Mouse (Mus musculus): ENCODE measurements around the gene Gm20388. TPM values are rescaled to one million over a fixed set of nuclear protein-coding genes. Genes with fewer than 3 reads are reported as not detected.
"Not testable (repeated sequence)": the region's sequence is repeated elsewhere in the genome, so short reads cannot be mapped to it uniquely, and the experiment has no call there.

Gene Gm20388
- polyA plus RNA-seq, 1 experiment from 2014 or later = 2.5 TPM

- H3K27me3 ChIP-seq (ENCODE audit: low read depth, poor library complexity, severe bottlenecking) = no peaks in the 10 kb centered on the region
- peaks cover 67% of the 10 kb centered on the region for H3K4me1 ChIP-seq
- no peak for DNase-seq (ENCODE audit: low spot score)
- H3K4me3 ChIP-seq = no peak overlapping the region
- H3K27ac ChIP-seq = no peak overlapping the region
- peaks cover 67% of the 10 kb centered on the region for H3K36me3 ChIP-seq
- WGBS = 95% methylated on average over 11 of the region's 11 CpGs
- H3K9me3 ChIP-seq (replicated peaks) = no peaks in the 10 kb centered on the region
These were observed 2660.5 kb downstream of the Gm20388 start for GRCm38 (mm10) chr8:122571153-122571552.

- Histone ChIP-seq H3K36me3 (peaks cover 67% of the 10 kb centered on the region), H3K27me3 (ENCODE audit: low read depth, poor library complexity, severe bottlenecking) (no peaks in the 10 kb centered on the region), H3K27ac (no peak overlapping the region), H3K4me3 (no peak overlapping the region), H3K4me1 (peaks cover 67% of the 10 kb centered on the region), H3K9me3 (replicated peaks) (no peaks in the 10 kb centered on the region)
- 97% methylated on average over 17 of the region's 17 CpGs for WGBS
- no peak for DNase-seq (ENCODE audit: low spot score)
These were observed 2661.2 kb downstream of the Gm20388 start for GRCm38 (mm10) chr8:122571750-122572267.

GRCm38 (mm10) chr8:122572751-122573150, 2662.1 kb downstream of the Gm20388 start:
- Histone ChIP-seq H3K36me3 (peaks cover 67% of the 10 kb centered on the region), H3K4me1 (peaks cover 66% of the 10 kb centered on the region), H3K27ac (no peak overlapping the region), H3K4me3 (no peak overlapping the region), H3K27me3 (ENCODE audit: low read depth, poor library complexity, severe bottlenecking) (no peaks in the 10 kb centered on the region), H3K9me3 (replicated peaks) (no peaks in the 10 kb centered on the region)
- DNase-seq (ENCODE audit: low spot score) = no peak
- WGBS = 94% methylated on average over 3 of the region's 3 CpGs

- not testable (repeated sequence) for H3K27me3 ChIP-seq (ENCODE audit: low read depth, poor library complexity, severe bottlenecking); H3K27ac ChIP-seq; H3K9me3 ChIP-seq (replicated peaks); DNase-seq (ENCODE audit: low spot score); H3K4me3 ChIP-seq
- H3K4me1 ChIP-seq = peaks cover 65% of the 10 kb centered on the region
- H3K36me3 ChIP-seq = peaks cover 67% of the 10 kb centered on the region
- 54% methylated on average over 4 of the region's 4 CpGs for WGBS
These were observed 2662.5 kb downstream of the Gm20388 start for GRCm38 (mm10) chr8:122573176-122573575.

GRCm38 (mm10) chr8:122573577-122573976, 2662.9 kb downstream of the Gm20388 start:
- DNase-seq (ENCODE audit: low spot score) = no peak
- peaks cover 67% of the 10 kb centered on the region for H3K36me3 ChIP-seq
- H3K9me3 ChIP-seq (replicated peaks) = no peaks in the 10 kb centered on the region
- H3K27ac ChIP-seq = no peak overlapping the region
- H3K27me3 ChIP-seq (ENCODE audit: low read depth, poor library complexity, severe bottlenecking) = no peaks in the 10 kb centered on the region
- H3K4me1 ChIP-seq = peaks cover 68% of the 10 kb centered on the region
- H3K4me3 ChIP-seq = no peak overlapping the region
- WGBS = 69% methylated on average over 9 of the region's 9 CpGs

GRCm38 (mm10) chr8:122574264-122574663, 2663.6 kb downstream of the Gm20388 start:
- no peak for DNase-seq (ENCODE audit: low spot score)
- Histone ChIP-seq H3K36me3 (peaks cover 61% of the 10 kb centered on the region), H3K27ac (no peak overlapping the region; the same call in 1 of the 2 replicates), H3K27me3 (ENCODE audit: low read depth, poor library complexity, severe bottlenecking) (no peaks in the 10 kb centered on the region), H3K4me3 (0 out of 2 replicates have a peak overlapping the region, but pooled peaks have one; percentile 71), H3K9me3 (replicated peaks) (no peaks in the 10 kb centered on the region), H3K4me1 (peaks cover 68% of the 10 kb centered on the region)
- WGBS = 50% methylated on average over 3 of the region's 3 CpGs

- DNase-seq (ENCODE audit: low spot score) = no peak
- Histone ChIP-seq H3K4me1 (peaks cover 68% of the 10 kb centered on the region), H3K36me3 (peaks cover 56% of the 10 kb centered on the region), H3K27ac (no peak overlapping the region; the same call in 1 of the 2 replicates), H3K4me3 (peak overlapping the region; percentile 71), H3K27me3 (ENCODE audit: low read depth, poor library complexity, severe bottlenecking) (no peaks in the 10 kb centered on the region), H3K9me3 (replicated peaks) (no peaks in the 10 kb centered on the region)
- 38% methylated on average over 10 of the region's 10 CpGs for WGBS
These were observed 2664.1 kb downstream of the Gm20388 start for GRCm38 (mm10) chr8:122574667-122575251.

- Histone ChIP-seq H3K9me3 (replicated peaks) (no peaks in the 10 kb centered on the region), H3K4me3 (peak overlapping the region; percentile 71), H3K27me3 (ENCODE audit: low read depth, poor library complexity, severe bottlenecking) (no peaks in the 10 kb centered on the region), H3K4me1 (peaks cover 69% of the 10 kb centered on the region), H3K27ac (no peak overlapping the region; the same call in 1 of the 2 replicates), H3K36me3 (peaks cover 51% of the 10 kb centered on the region)
- 80% methylated on average over 8 of the region's 8 CpGs for WGBS
- DNase-seq (ENCODE audit: low spot score) = no peak
These were observed 2664.6 kb downstream of the Gm20388 start for GRCm38 (mm10) chr8:122575286-122575685.

GRCm38 (mm10) chr8:122575735-122576647, 2665.3 kb downstream of the Gm20388 start:
- DNase-seq (ENCODE audit: low spot score) = no peak
- Histone ChIP-seq H3K4me1 (peaks cover 73% of the 10 kb centered on the region), H3K27me3 (ENCODE audit: low read depth, poor library complexity, severe bottlenecking) (no peaks in the 10 kb centered on the region), H3K27ac (peak overlapping the region; percentile 87), H3K36me3 (peaks cover 44% of the 10 kb centered on the region), H3K4me3 (peak overlapping the region; percentile 71), H3K9me3 (replicated peaks) (no peaks in the 10 kb centered on the region)
- WGBS = 18% methylated on average over 21 of the region's 21 CpGs

GRCm38 (mm10) chr8:122576648-122577022, 2666.0 kb downstream of the Gm20388 start, which contains the start of gene Aprt:
Gene Aprt (minus strand): TSS chr8:122576909.
- WGBS = under 1% methylated on average over 39 of the region's 39 CpGs
- peak within 1 kb of the TSS; percentile 71 for H3K4me3 ChIP-seq
- no peaks in the 10 kb centered on the region for H3K27me3 ChIP-seq (ENCODE audit: low read depth, poor library complexity, severe bottlenecking)
- peak within 1 kb of the TSS; percentile 87 for H3K27ac ChIP-seq
- H3K4me1 ChIP-seq = peaks cover 76% of the 10 kb centered on the region
- H3K9me3 ChIP-seq (replicated peaks) = no peaks in the 10 kb centered on the region
- DNase-seq (ENCODE audit: low spot score) = peak; percentile 92
- H3K36me3 ChIP-seq = peaks cover 37% of the 10 kb centered on the region

GRCm38 (mm10) chr8:122577116-122577515, 2666.5 kb downstream of the Gm20388 start:
- no peak for DNase-seq (ENCODE audit: low spot score)
- H3K9me3 ChIP-seq (replicated peaks) = no peaks in the 10 kb centered on the region
- peak overlapping the region; percentile 71 for H3K4me3 ChIP-seq
- 40% methylated on average over 10 of the region's 10 CpGs for WGBS
- peak overlapping the region; percentile 87 for H3K27ac ChIP-seq
- H3K27me3 ChIP-seq (ENCODE audit: low read depth, poor library complexity, severe bottlenecking) = no peaks in the 10 kb centered on the region
- peaks cover 72% of the 10 kb centered on the region for H3K4me1 ChIP-seq
- H3K36me3 ChIP-seq = peaks cover 32% of the 10 kb centered on the region

GRCm38 (mm10) chr8:122579196-122579595, 2668.6 kb downstream of the Gm20388 start:
- Histone ChIP-seq H3K4me3 (peak overlapping the region; percentile 4; the same call in 1 of the 2 replicates), H3K27ac (peak overlapping the region; percentile 69), H3K36me3 (peaks cover 12% of the 10 kb centered on the region), H3K4me1 (peaks cover 80% of the 10 kb centered on the region), H3K9me3 (replicated peaks) (no peaks in the 10 kb centered on the region), H3K27me3 (ENCODE audit: low read depth, poor library complexity, severe bottlenecking) (no peaks in the 10 kb centered on the region)
- no peak for DNase-seq (ENCODE audit: low spot score)
- 33% methylated on average over 7 of the region's 7 CpGs for WGBS

- Histone ChIP-seq H3K27me3 (ENCODE audit: low read depth, poor library complexity, severe bottlenecking) (no peaks in the 10 kb centered on the region), H3K27ac (peak overlapping the region; percentile 26), H3K4me3 (no peak overlapping the region), H3K9me3 (replicated peaks) (no peaks in the 10 kb centered on the region), H3K36me3 (no peaks in the 10 kb centered on the region), H3K4me1 (peaks cover 78% of the 10 kb centered on the region)
- DNase-seq (ENCODE audit: low spot score) = no peak
- 32% methylated on average over 15 of the region's 15 CpGs for WGBS
These were observed 2670.3 kb downstream of the Gm20388 start for GRCm38 (mm10) chr8:122580926-122581325.
